Mouse (Mus musculus): Measurements from ENCODE around the gene Fam160a1.

DNA sequence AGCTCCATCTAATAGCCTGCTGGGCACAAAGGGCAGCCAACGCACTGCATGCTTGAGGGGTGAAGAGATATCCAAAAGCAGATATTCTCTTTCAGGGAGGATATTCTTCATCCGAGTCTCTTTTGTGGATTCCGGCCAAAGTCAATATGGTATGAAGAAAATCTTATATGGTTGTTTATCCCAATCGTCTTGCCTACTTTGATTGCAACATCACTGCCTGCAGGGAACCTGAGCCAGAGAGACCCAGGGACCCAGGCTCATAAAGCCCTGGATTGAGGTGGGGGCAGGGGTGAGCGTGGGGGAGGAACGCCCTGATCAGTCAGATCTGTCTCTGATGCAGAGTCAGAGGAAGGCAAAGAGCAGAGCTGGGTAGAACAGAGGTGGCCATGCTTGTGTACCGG, 52.2 kb downstream of the Fam160a1 start:
- no peak for TF ChIP-seq CTCF (IDR thresholded peaks at IDR 0.05; ENCODE audit: control insufficient read depth, insufficient read depth, insufficient read length)
- TF ChIP-seq MYOG (IDR thresholded peaks at IDR 0.05; ENCODE audit: control insufficient read depth, extremely low read depth, insufficient read length): no peak
- no peak for TF ChIP-seq MAX (IDR thresholded peaks at IDR 0.05)
- no peak for TF ChIP-seq FOSL1 (IDR thresholded peaks at IDR 0.05; ENCODE audit: insufficient read depth, low read length, poor library complexity, severe bottlenecking)
- no peak for TF ChIP-seq MYOD1 (IDR thresholded peaks at IDR 0.05; ENCODE audit: control insufficient read depth, insufficient read length, low read depth)

All from C2C12 (cell line).